Mouse (Mus musculus) C2C12 (cell line): Measurements from ENCODE around the gene Surf4.

ENCODE experiments used
- CEBPB ChIP-seq: IDR thresholded peaks from one replicate; pipeline ENCODE4 v1.6.1; 2011; ENCODE audit warnings: low read depth, mild to moderate bottlenecking, control low read depth, moderate library complexity
- CTCF ChIP-seq: IDR thresholded peaks from one replicate; pipeline ENCODE4 v1.5.1; 2011; ENCODE audit not compliant: control insufficient read depth, insufficient read depth, insufficient read length
- FOSL1 ChIP-seq: IDR thresholded peaks from one replicate; pipeline ENCODE4 v1.8.0; 2011; ENCODE audit warnings: mild to moderate bottlenecking, low read length; ENCODE audit not compliant: poor library complexity, insufficient read depth, severe bottlenecking
- MAX ChIP-seq: IDR thresholded peaks from one replicate; pipeline ENCODE4 v1.6.1; 2011; ENCODE audit warnings: mild to moderate bottlenecking, control low read depth
- MYOD1 ChIP-seq: IDR thresholded peaks from one replicate; pipeline ENCODE4 v1.6.1; 2011; ENCODE audit warnings: low read depth; ENCODE audit not compliant: control insufficient read depth, insufficient read length
- MYOG ChIP-seq: IDR thresholded peaks from one replicate; pipeline ENCODE4 v1.6.1; 2011; ENCODE audit not compliant: control insufficient read depth, insufficient read length; ENCODE audit errors: extremely low read depth
- USF1 ChIP-seq: IDR thresholded peaks from one replicate; pipeline ENCODE4 v1.6.1; 2011; ENCODE audit warnings: low read depth, mild to moderate bottlenecking, control low read depth, moderate library complexity

DNA sequence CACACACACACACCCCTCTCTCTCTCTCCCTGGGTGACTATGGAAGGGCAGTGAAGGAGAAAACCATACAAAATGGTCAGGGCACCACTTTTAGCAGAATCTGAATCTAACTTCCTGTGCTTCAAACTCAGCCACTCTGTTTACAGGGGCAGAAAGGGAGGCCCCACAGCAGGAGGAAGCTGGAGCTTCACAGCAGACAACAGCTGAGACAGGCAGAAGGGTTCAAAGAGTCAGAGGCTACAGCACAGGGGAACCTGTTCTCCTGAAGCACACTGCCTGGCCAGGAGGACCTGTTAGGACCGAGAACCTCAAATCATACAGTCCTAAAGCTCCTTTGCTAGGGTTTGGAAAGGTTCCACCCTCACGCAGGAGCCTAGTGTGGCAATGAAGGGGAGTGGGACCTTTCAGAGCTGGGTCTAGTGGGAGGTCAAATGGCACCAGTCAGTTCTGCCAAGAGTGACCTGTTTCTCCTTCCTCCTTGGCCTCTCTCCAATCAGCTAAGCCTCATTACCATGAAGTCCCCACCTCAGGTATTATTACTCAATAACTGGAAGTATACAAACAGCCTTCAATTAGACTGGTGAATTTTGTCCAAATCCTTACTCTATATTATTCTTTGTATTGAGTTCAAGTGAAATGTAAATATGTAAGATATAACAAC lies 21.1 kb upstream of the Surf4 start:
- TF ChIP-seq CTCF: no peak
- TF ChIP-seq CEBPB: no peak
- TF ChIP-seq MYOG: no peak
- TF ChIP-seq MAX: no peak
- no peak for TF ChIP-seq USF1
- TF ChIP-seq MYOD1: no peak
- TF ChIP-seq FOSL1: no peak
